Mouse (Mus musculus) lung, postnatal 0 days (tissue): ENCODE measurements around the gene Taf9. TPM values are rescaled to one million over a fixed set of nuclear protein-coding genes. Genes with fewer than 3 reads are reported as not detected.
A peak's percentile ranks its signal among the peaks of the same experiment; 100 is the strongest.

Experiments
- ATAC-seq: fragments of 200-750 bp; cut with Nextera tagmentation; 2 replicates; pipeline ENCODE4 v1.8.0; 2017; ENCODE audit warnings: moderate library complexity
- DNase-seq: peaks from one replicate; pipeline ENCODE4 v3.0.0-alpha.2; 2016; ENCODE audit warnings: low spot score
- H3K27ac ChIP-seq: fragments of 300-500 bp; sonication (generic); 2 replicates; pipeline ENCODE4 v1.5.1; 2014; ENCODE audit warnings: antibody characterized with exemption, mild to moderate bottlenecking, low read length, mixed read lengths
- H3K27me3 ChIP-seq: fragments of 300-500 bp; sonication (generic); replicated peaks from 2 replicates; pipeline ENCODE4 v1.6.1; 2014; ENCODE audit warnings: low read length, mixed read lengths; ENCODE audit not compliant: insufficient read depth
- H3K36me3 ChIP-seq: fragments of 300-500 bp; sonication (generic); 2 replicates; pipeline ENCODE4 v1.6.1; 2014; ENCODE audit warnings: low read length, mixed read lengths; ENCODE audit not compliant: insufficient read depth
- H3K4me1 ChIP-seq: fragments of 300-500 bp; sonication (generic); 2 replicates; pipeline ENCODE4 v1.6.1; 2014; ENCODE audit warnings: antibody characterized with exemption, low read depth, low read length, mixed read lengths; ENCODE audit not compliant: insufficient read depth
- H3K4me2 ChIP-seq: fragments of 300-500 bp; sonication (generic); replicated peaks from 2 replicates; pipeline ENCODE4 v1.6.1; 2014; ENCODE audit warnings: low read depth, mild to moderate bottlenecking, low read length, moderate library complexity, mixed read lengths
- H3K4me3 ChIP-seq: fragments of 300-500 bp; sonication (generic); 2 replicates; pipeline ENCODE4 v1.5.1; 2014; ENCODE audit warnings: low read depth, low read length
- H3K9ac ChIP-seq: fragments of 300-500 bp; sonication (generic); replicated peaks from 2 replicates; pipeline ENCODE4 v1.6.1; 2014; ENCODE audit warnings: low read depth, mild to moderate bottlenecking
- H3K9me3 ChIP-seq: fragments of 300-500 bp; sonication (generic); 2 replicates; pipeline ENCODE4 v1.6.1; 2016; ENCODE audit warnings: low read length, mixed read lengths
- CTCF ChIP-seq: IDR thresholded peaks from 2 replicates; pipeline ENCODE4 v1.5.1; 2016; ENCODE audit warnings: antibody characterized with exemption, mild to moderate bottlenecking
- EP300 ChIP-seq: IDR thresholded peaks from 2 replicates; pipeline ENCODE4 v1.6.1; 2016; ENCODE audit warnings: antibody characterized with exemption, mild to moderate bottlenecking, control low read depth
- WGBS: fragments of 180-500 bp; shearing (Covaris S2); extraction: QIAGEN DNeasy Blood & Tissue Kit; methylation state at CpG from one replicate; pipeline ENCODE4 v1.1.7; 2014; 5-methylcytosine and 5-hydroxymethylcytosine counted together
- polyA plus RNA-seq: library from polyadenylated mRNA; unstranded; fragments of >200 nt; fragmentation: Nextera tagmentation; extraction: Ambion mirVana; gene quantifications from 2 replicates; pipeline ENCODE4 v1.2.1, GENCODE M21; 2015

The Taf9 gene
- polyA plus RNA-seq, 1 experiment from 2014 or later: 15.5 TPM

GRCm38 (mm10) chr13:100659864-100660456 is 8.6 kb downstream of the Taf9 start:
- H3K27me3 ChIP-seq: no peaks in the 10 kb centered on the region
- WGBS: 37% methylated on average over 4 of the region's 4 CpGs
- H3K4me2 ChIP-seq: no peak overlapping the region
- no peak overlapping the region for H3K4me3 ChIP-seq
- ATAC-seq (0 out of 2 replicates have a peak, but pooled peaks have one; percentile 25), DNase-seq (peak; percentile 80)
- H3K4me1 ChIP-seq: no peaks in the 10 kb centered on the region
- H3K9ac ChIP-seq: no peak overlapping the region
- no peak for TF ChIP-seq EP300
- TF ChIP-seq CTCF: peak; percentile 96
- no peaks in the 10 kb centered on the region for H3K36me3 ChIP-seq
- H3K9me3 ChIP-seq: no peaks in the 10 kb centered on the region
- no peak overlapping the region for H3K27ac ChIP-seq

GRCm38 (mm10) chr13:100669291-100670022 is 18.1 kb downstream of the Taf9 start, which contains the start of gene Ccdc125:
Ccdc125 (plus strand) TSS chr13:100669717.
- Histone ChIP-seq H3K4me1 (peaks cover 5% of the 10 kb centered on the region; the same call in 1 of the 2 replicates), H3K36me3 (no peaks in the 10 kb centered on the region), H3K27me3 (no peaks in the 10 kb centered on the region), H3K4me3 (peak within 1 kb of the TSS; percentile 69), H3K9me3 (no peaks in the 10 kb centered on the region), H3K27ac (peak within 1 kb of the TSS; percentile 81), H3K9ac (peak within 1 kb of the TSS; percentile 54), H3K4me2 (peak within 1 kb of the TSS; percentile 71)
- WGBS: under 1% methylated on average over 44 of the region's 44 CpGs
- DNase-seq: peak; percentile 50
- TF ChIP-seq EP300: no peak
- TF ChIP-seq CTCF: 0 out of 2 replicates have a peak, but pooled peaks have one; percentile 10
- ATAC-seq: peak; percentile 71

- WGBS: 21% methylated on average over 9 of the region's 9 CpGs
- peak overlapping the region; percentile 81; the same call in 1 of the 2 replicates for H3K27ac ChIP-seq
- DNase-seq (peak; percentile 40), ATAC-seq (no peak)
- H3K4me3 ChIP-seq: peak overlapping the region; percentile 69
- H3K9ac ChIP-seq: peak overlapping the region; percentile 54; the same call in 1 of the 2 replicates
- no peak for TF ChIP-seq CTCF
- no peak for TF ChIP-seq EP300
- H3K9me3 ChIP-seq: no peaks in the 10 kb centered on the region
- H3K36me3 ChIP-seq: no peaks in the 10 kb centered on the region
- H3K27me3 ChIP-seq: no peaks in the 10 kb centered on the region
- peak overlapping the region; percentile 71 for H3K4me2 ChIP-seq
- peaks cover 5% of the 10 kb centered on the region; the same call in 1 of the 2 replicates for H3K4me1 ChIP-seq
These were observed 18.9 kb downstream of the Taf9 start for GRCm38 (mm10) chr13:100670181-100670741.

GRCm38 (mm10) chr13:100675936-100676635 is 24.7 kb downstream of the Taf9 start:
- peak; percentile 59; the same call in 1 of the 2 replicates for ATAC-seq
- TF ChIP-seq EP300 (no peak), CTCF (no peak)

GRCm38 (mm10) chr13:100681615-100682014 is 30.2 kb downstream of the Taf9 start:
- no peaks in the 10 kb centered on the region for H3K9me3 ChIP-seq
- no peak overlapping the region for H3K4me2 ChIP-seq
- no peak overlapping the region for H3K27ac ChIP-seq
- H3K36me3 ChIP-seq: no peaks in the 10 kb centered on the region
- H3K4me3 ChIP-seq: no peak overlapping the region
- no peaks in the 10 kb centered on the region for H3K27me3 ChIP-seq
- ATAC-seq: no peak
- 84% methylated on average over 8 of the region's 8 CpGs for WGBS
- H3K9ac ChIP-seq: no peak overlapping the region
- TF ChIP-seq EP300 (no peak), CTCF (no peak)
- no peak for DNase-seq
- no peaks in the 10 kb centered on the region for H3K4me1 ChIP-seq

More at GRCm38 (mm10) chr13:100675936-100676635, 24.7 kb downstream of the Taf9 start:
- DNase-seq: peak; percentile 36
- H3K9ac ChIP-seq: no peak overlapping the region
- H3K27me3 ChIP-seq: no peaks in the 10 kb centered on the region
- H3K9me3 ChIP-seq: no peaks in the 10 kb centered on the region
- H3K4me1 ChIP-seq: 0 out of 2 replicates have a peak, but pooled peaks cover under 1% of the 10 kb centered on the region
- no peak overlapping the region for H3K4me3 ChIP-seq
- H3K27ac ChIP-seq: 0 out of 2 replicates have a peak overlapping the region, but pooled peaks have one; percentile 14
- H3K4me2 ChIP-seq: no peak overlapping the region
- no peaks in the 10 kb centered on the region for H3K36me3 ChIP-seq
- WGBS: 62% methylated on average over 15 of the region's 15 CpGs
